Mouse (Mus musculus): ENCODE measurements around the gene Taar7b.

DNA sequence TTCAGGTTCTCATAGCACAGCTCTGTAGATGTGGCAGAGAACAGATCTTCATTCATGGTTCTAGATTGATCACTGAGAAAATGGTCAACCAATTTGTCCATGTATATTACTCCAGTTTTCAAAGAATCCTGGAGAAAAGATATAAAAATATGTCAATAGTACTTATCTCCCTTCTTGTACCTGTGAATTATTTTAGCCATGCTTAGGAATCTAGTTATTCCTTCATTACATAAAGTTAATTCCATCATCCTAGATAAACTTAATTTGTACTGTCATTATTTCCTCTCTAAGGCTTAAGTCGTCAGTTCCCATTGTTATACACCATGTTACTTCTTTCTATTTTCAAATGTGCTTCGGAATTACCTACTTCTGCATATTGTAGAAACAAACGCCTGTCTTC is 6.4 kb upstream of the Taar7b start, which contains the start of gene Taar7a:
- no peak for TF ChIP-seq POLR2A (IDR thresholded peaks at IDR 0.05; ENCODE audit: insufficient read length, low read depth)
- no peak for TF ChIP-seq USF1 (IDR thresholded peaks at IDR 0.05; ENCODE audit: low read depth)
- TF ChIP-seq MYOG (IDR thresholded peaks at IDR 0.05; ENCODE audit: control insufficient read depth in 1 of 3, insufficient read depth in 1 of 3, insufficient read length in 2 of 3, low read depth in 2 of 3), result no peak
- no peak for TF ChIP-seq POLR2AphosphoS2 (IDR thresholded peaks at IDR 0.05; ENCODE audit: insufficient read length, low read depth)
- TF ChIP-seq REST (IDR thresholded peaks at IDR 0.05; ENCODE audit: insufficient read depth, insufficient read length), result no peak
- no peak for TF ChIP-seq E2F4 (IDR thresholded peaks at IDR 0.05; ENCODE audit: insufficient read depth)
- TF ChIP-seq TCF12 (IDR thresholded peaks at IDR 0.05; ENCODE audit: insufficient read depth, poor library complexity, severe bottlenecking), result no peak
- TF ChIP-seq MAX (IDR thresholded peaks at IDR 0.05; ENCODE audit: low read depth), result no peak
- no peak for TF ChIP-seq CEBPB (IDR thresholded peaks at IDR 0.05; ENCODE audit: insufficient read depth, poor library complexity, severe bottlenecking)
- TF ChIP-seq MYOD1 (IDR thresholded peaks at IDR 0.05; ENCODE audit: control insufficient read depth in 1 of 3, insufficient read length in 2 of 3, low read depth in 2 of 3), result no peak
- TF ChIP-seq TCF3 (IDR thresholded peaks at IDR 0.05; ENCODE audit: insufficient read length, low read depth), result no peak
- TF ChIP-seq SRF (IDR thresholded peaks at IDR 0.05; ENCODE audit: control insufficient read depth, insufficient read length, low read depth), result no peak

Measured in myocyte (in vitro differentiated cells).